Mouse (Mus musculus) adrenal gland, postnatal 10 days (tissue): ENCODE data around the gene Tm2d3. TPM values are rescaled to one million over a fixed set of nuclear protein-coding genes. Genes with fewer than 3 reads are reported as not detected.
A peak's percentile ranks its signal among the peaks of the same experiment; 100 is the strongest.

Experiments
- DNase-seq: peaks from one replicate; pipeline ENCODE4 v3.0.0; 2021; ENCODE audit warnings: mixed read lengths
- long read RNA-seq, 2 experiments: library from polyadenylated mRNA; stranded (forward); transcript quantifications; one replicate each; pipeline ENCODE4 v2.0.0; 2021
- total RNA-seq, 2 experiments: library from RNA; stranded (reverse); gene quantifications; 2 replicates each; pipeline ENCODE4 v1.2.3; 2021

The Tm2d3 gene
- total RNA-seq, result 10 to 100 TPM; 32.4 to 37.6 TPM
- long read RNA-seq, experiment 1, transcript Tm2d3-201 (5 exons, 908 nt), result major isoform, 51 of 83 reads
- long read RNA-seq, experiment 1, transcript Tm2d3-203 (6 exons, 1,003 nt), result minor isoform, 7 of 83 reads
- long read RNA-seq, experiment 1, partial matches to known transcripts, result 15 of 83 reads
- long read RNA-seq, experiment 1, other reads (novel, unspliced or antisense), result 8 of 83 reads
- long read RNA-seq, experiment 2, transcript Tm2d3-201 (5 exons, 908 nt), result major isoform, 31 of 46 reads
- long read RNA-seq, experiment 2, partial matches to known transcripts, result 3 of 46 reads
- long read RNA-seq, experiment 2, other reads (novel, unspliced or antisense), result 8 of 46 reads

DNA sequence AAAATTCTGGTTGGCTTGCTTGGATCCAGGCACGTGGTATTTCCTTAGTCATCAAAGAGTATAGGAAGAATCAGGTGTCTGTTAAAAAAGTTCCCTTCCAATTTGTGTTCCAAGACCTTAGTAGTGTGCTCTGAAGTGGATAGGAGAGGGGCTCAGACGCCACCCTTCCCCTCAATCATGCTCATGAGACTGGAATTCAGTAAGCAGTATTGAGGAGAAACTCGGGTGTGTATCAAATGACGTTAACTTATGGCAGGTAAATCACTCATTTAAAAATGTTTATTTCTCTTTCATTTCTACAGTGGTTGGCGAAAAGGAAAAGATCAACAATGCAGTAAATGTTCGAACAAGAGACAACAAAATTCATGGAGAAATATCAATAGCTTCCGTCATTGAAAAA, at the start of gene Tm2d3:
Tm2d3 (plus strand) TSS at position 301 of the 400 bp plus-strand sequence.
- no peak for DNase-seq

GRCm38 (mm10) chr7:65642371-65643304, 48.3 kb upstream of the Tm2d3 start:
- DNase-seq, result no peak

- DNase-seq, result peak; percentile 4
These were observed 47.0 kb upstream of the Tm2d3 start for GRCm38 (mm10) chr7:65643861-65644421.

- DNase-seq, result peak; percentile 99
These were observed 46.2 kb upstream of the Tm2d3 start, which contains the start of gene Tarsl2 for GRCm38 (mm10) chr7:65644643-65645351. TSS of gene Tarsl2 (plus strand) at chr7:65644898.

GRCm38 (mm10) chr7:65645996-65646395, 45.0 kb upstream of the Tm2d3 start:
- no peak for DNase-seq

- no peak for DNase-seq
These were observed 40.3 kb upstream of the Tm2d3 start for GRCm38 (mm10) chr7:65650662-65651061.

- DNase-seq, result no peak
These were observed 33.4 kb upstream of the Tm2d3 start for GRCm38 (mm10) chr7:65657490-65658120.

GRCm38 (mm10) chr7:65663225-65663790, 27.7 kb upstream of the Tm2d3 start:
- no peak for DNase-seq

GRCm38 (mm10) chr7:65663886-65664285, 27.1 kb upstream of the Tm2d3 start:
- no peak for DNase-seq

DNA sequence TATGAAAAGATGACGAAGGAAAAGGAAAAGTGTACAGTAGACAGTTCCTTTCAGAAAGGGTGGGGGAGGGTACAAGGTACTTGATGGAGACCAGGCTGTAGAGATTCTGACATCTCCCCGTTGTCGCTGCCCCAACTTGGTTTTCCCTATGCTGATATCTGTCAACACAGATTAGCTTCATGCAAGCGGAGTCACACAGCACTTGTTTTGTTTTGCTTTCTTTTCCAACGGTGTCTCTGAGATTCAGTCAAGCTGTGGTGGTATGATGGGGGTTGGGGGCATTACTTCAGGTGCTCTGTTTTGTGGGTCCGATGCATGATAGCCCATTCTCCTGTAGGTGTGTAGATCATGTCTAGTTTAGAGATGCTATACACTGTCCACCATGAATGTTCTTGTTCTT, 23.5 kb upstream of the Tm2d3 start:
- DNase-seq, result no peak

DNA sequence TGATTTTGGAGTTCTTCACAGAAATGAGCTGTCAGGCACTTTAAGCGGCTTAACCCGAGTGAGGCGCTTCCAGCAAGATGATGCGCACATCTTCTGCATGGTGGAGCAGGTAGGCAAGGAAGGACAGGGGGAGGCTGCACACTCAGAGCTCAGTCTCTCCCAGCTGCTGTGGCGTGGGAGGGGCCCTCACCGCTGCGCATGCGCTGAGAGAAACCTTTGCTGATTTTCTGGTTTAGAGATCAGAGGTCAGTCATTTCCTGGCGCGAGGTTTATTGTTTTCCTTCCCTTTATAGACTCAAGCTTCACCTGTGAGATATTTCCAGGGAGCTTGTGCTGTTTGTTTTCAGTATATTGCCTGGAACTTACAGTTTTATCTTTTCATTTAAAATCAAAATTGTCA, 12.9 kb upstream of the Tm2d3 start:
- no peak for DNase-seq

DNA sequence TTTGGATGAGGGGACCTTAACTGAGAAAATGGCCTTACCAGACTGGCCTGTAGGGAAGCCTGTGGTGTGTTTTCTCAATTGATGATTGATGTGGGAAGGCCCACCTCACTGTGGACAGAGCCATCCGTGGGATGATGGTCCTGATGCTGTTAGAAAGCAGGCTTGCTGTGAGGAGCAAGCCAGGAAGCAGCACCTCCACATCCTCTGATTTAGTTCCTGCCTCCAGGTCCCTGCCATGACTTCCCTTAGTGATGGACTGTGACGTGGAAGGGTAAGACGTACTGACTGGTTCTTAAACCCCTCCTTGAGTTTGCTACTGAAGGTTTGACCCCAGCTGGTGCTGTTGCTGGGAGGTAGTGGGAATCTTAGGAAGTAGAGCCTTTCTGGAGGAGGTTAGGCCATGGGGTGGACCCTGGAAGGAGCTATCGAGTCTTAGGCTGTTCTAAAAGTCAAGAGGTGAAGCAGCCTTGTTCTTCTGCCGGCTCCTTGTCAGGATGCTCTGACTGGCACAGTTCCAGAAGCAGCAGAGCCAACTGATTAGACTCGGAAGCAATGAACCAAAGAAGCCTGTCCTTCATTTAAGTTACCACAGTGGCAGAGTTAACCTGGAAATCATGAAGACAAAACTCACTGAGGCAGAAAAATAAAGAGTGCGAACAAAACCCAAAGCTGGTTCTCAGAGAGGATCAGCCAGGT, 11.9 kb upstream of the Tm2d3 start:
- DNase-seq, result no peak

- no peak for DNase-seq
These were observed 9.8 kb upstream of the Tm2d3 start for GRCm38 (mm10) chr7:65681166-65681565.

DNA sequence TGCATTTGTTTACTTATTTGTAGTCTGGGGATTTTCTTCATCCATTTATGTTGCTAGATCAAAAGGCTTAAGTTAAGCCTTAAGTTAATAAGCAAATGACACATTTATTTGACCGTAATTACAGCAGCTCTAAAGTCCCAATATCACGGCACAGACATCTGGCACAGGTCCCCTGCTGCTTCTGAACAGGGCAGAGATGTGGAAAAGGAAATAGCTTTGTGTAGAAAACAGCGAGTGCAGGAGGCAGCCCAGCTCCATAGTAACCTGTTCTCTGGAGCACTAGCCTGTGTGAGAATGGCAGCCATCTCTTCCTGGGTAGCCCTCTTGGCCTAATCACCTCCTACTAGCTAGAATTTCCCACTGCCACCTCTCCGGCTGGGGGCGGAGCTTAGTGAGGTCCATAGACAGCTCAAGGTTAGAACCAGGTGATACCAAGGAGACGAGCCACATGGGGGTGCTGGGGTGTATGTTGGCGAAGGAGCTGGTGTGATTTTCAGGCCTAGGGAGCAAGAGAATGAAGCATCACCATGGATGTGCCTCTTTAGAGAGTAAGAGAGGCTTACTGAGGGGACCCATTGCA, 6.6 kb upstream of the Tm2d3 start:
- DNase-seq, result no peak

DNA sequence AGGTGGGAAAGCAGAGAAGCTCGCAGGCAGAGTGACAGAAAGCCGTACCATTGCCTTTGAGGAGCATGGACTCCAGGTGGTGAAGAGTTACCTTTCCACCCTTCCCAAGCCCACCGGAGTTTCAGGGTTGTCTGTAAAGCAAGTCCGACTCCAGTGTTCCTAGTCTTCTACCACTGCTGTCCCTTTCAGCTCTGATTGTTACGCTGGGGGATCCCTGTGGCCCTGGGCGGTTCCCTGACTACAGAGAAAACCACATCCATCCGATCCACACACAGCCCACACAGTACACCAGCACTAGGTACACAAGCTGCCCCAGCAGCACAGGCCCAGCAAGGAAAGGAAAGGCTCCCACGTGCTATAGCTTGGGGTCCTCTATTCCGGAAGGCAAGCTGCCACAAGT, 4.3 kb upstream of the Tm2d3 start:
- no peak for DNase-seq

DNA sequence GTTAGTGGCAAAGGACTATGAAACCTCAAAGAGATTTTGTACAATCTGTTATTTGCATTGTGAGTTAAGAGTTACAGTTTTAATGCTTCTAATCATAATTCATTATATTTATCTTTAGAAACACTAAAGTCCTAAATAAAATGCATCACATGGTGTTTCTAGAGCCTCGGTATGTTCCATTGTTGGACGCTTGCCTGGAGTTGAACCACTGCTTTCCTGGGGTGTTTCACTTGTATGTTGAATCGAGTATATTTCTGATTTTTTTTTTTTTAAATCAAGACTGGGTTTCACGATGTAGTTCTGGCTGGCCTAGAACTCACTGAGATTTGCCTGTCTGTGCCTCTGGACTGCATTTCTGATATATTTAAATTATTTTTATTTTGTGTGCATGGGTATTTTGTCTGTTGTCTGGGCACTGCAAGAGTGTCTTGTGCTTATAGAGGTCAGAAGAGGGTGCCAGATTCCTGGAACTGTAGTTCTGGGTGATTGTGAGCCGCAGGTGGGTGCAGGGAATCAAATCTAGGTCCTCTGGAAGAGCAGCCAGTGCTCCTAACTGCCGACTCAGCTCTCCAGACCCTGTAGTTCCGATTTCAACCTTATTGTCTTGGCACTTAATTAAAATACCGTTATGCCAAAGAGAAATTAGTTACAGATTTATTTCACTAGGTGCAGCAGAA, 1.1 kb downstream of the Tm2d3 start:
- DNase-seq, result no peak

GRCm38 (mm10) chr7:65692883-65693282, 1.9 kb downstream of the Tm2d3 start:
- no peak for DNase-seq

DNA sequence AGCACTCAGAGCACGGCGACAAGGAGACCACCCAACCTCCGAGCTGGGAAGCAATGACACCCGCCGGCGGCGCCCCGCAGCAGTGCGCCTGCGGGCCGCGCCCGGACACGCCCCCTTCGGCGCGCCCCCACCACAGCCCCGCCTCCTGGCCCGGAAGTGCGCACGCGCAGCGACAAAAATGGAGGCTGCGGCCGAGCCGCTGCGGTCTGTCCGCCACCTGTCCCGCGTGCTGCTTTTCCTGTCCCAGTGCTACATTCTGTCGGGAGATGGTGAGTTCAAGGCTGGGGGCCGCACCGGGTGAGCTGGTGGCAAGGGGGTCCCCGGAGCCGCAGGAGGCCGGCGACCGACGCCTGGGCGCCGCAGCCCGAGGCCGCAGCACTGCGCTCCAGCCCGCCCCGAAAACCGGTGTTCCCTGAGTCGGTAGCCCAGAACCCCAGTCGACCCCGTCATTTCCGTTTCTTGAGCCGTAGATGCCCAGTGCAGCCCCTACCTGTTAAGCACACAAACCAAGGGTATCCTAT, 2.4 kb downstream of the Tm2d3 start:
- DNase-seq, result peak; percentile 93

DNA sequence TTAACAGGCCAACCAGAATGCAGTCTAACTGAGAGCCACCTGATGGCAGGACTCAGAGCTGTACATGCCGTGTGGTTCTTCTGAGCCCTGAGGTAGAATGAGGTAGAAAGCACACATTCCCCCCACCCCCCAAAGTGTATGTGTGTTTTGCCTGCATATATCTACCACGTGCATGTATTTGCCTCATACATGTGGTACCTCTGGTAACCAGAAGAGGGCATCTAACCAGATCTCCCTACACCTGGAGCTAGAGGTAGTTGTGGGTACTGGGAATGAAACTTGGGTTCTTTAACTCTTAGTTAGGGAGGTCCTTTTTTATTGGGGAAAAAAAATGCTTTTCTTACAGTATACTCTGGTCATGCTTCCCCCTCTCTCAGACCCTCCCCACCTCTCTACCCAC, 5.5 kb downstream of the Tm2d3 start:
- DNase-seq, result no peak

GRCm38 (mm10) chr7:65702076-65702475, 11.1 kb downstream of the Tm2d3 start:
- DNase-seq, result no peak
